ENCODE assay signal across 23 mouse cellular contexts in the genomic region with DNA sequence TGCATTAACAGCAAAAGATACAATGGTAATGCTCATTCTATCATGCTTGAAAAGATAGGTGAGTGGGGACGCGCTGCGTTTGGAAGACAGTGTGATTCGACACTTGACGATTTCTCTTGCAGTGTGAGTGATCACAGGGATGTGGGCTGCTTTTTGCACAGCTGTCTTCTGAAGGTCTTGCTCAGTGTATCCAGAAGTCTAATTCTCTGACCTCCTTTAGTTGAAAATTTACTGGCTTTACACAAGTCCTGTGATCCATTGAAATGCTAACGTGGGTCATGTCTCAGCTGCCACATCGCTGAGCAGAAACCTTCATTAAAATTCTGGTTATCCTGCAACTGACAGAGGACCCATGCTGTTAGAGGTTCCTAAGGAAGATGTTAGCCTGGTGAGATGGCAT.
DNase-seq lines count a peak whose midpoint lies in the region; ATAC-seq lines count a peak whose summit lies in the region.
"Had no signal": no experiment of that assay in that cellular context is flagged by ENCODE, and none has a peak within 500 bp of the region (broad histone marks: within the 10 kb centered on the region; RNA-seq: fewer than 3 reads in every experiment).

No protein-coding gene starts in this region.

- peak overlapping the region; percentile 19; the same call in 1 of the 2 replicates for H3K27ac ChIP-seq in hindbrain, embryonic 12.5 days
- H3K27ac ChIP-seq in hindbrain, embryonic 16.5 days (ENCODE audit: low read depth, low read length) = no peak overlapping the region
- no peak overlapping the region for H3K27ac ChIP-seq in midbrain, embryonic 11.5 days (ENCODE audit: low read depth, low read length)
- H3K27ac ChIP-seq in midbrain, embryonic 14.5 days (replicated peaks; ENCODE audit: low read depth, low read length) = no peak overlapping the region
- no peak overlapping the region for H3K27ac ChIP-seq in kidney, embryonic 16.5 days (ENCODE audit: low read length)
- H3K27ac ChIP-seq: embryonic facial prominence, embryonic 13.5 days; heart, adult 2 months; hindbrain, postnatal 0 days; limb, embryonic 15.5 days; liver, embryonic 14.5 days had no signal

- peaks cover 72% of the 10 kb centered on the region for H3K4me1 ChIP-seq in hindbrain, embryonic 12.5 days
- peaks cover 39% of the 10 kb centered on the region for H3K4me1 ChIP-seq in hindbrain, embryonic 16.5 days (ENCODE audit: control insufficient read depth, insufficient read depth, low read depth, low read length)
- peaks cover 64% of the 10 kb centered on the region for H3K4me1 ChIP-seq in midbrain, embryonic 11.5 days (ENCODE audit: control insufficient read depth, insufficient read depth, low read length)
- H3K4me1 ChIP-seq in midbrain, embryonic 14.5 days (ENCODE audit: control insufficient read depth, insufficient read depth, low read length) = peaks cover 52% of the 10 kb centered on the region
- H3K4me1 ChIP-seq in kidney, embryonic 16.5 days (ENCODE audit: insufficient read depth, low read length) = peaks cover 51% of the 10 kb centered on the region

- ATAC-seq in hindbrain, embryonic 12.5 days (ENCODE audit: low FRiP score) = no peak
- ATAC-seq in hindbrain, embryonic 16.5 days = no peak
- no peak for ATAC-seq in midbrain, embryonic 11.5 days (ENCODE audit: low FRiP score)
- ATAC-seq in midbrain, embryonic 14.5 days (ENCODE audit: low FRiP score, low TSS enrichment) = no peak
- ATAC-seq in kidney, embryonic 16.5 days (ENCODE audit: low FRiP score, low TSS enrichment) = peak; percentile 60; the same call in 1 of the 2 replicates
- ATAC-seq: hindbrain, postnatal 0 days; intestine, embryonic 16.5 days had no signal

- no peak overlapping the region for H3K4me3 ChIP-seq in hindbrain, embryonic 12.5 days
- H3K4me3 ChIP-seq in hindbrain, embryonic 16.5 days (ENCODE audit: low read length) = no peak overlapping the region
- H3K4me3 ChIP-seq in midbrain, embryonic 11.5 days (ENCODE audit: low read depth, low read length) = no peak overlapping the region
- no peak overlapping the region for H3K4me3 ChIP-seq in midbrain, embryonic 14.5 days (replicated peaks; ENCODE audit: low read depth, low read length)
- no peak overlapping the region for H3K4me3 ChIP-seq in kidney, embryonic 16.5 days (ENCODE audit: low read length)
- H3K4me3 ChIP-seq: embryonic facial prominence, embryonic 13.5 days; erythroblast, embryonic 14.5 days; heart, adult 2 months; heart, embryonic 13.5 days; limb, embryonic 15.5 days had no signal

- H3K4me2 ChIP-seq in hindbrain, embryonic 12.5 days (replicated peaks) = 0 out of 2 replicates have a peak overlapping the region, but pooled peaks have one; percentile 0
- no peak overlapping the region for H3K4me2 ChIP-seq in hindbrain, embryonic 16.5 days (ENCODE audit: low read length)
- peak overlapping the region; percentile 19; the same call in 1 of the 2 replicates for H3K4me2 ChIP-seq in midbrain, embryonic 11.5 days
- H3K4me2 ChIP-seq in midbrain, embryonic 14.5 days (ENCODE audit: low read length) = no peak overlapping the region
- H3K4me2 ChIP-seq in kidney, embryonic 16.5 days (replicated peaks; ENCODE audit: low read depth, low read length) = no peak overlapping the region; the same call in 1 of the 2 replicates
- H3K4me2 ChIP-seq: embryonic facial prominence, embryonic 13.5 days; limb, embryonic 15.5 days; lung, embryonic 14.5 days had no signal

- no peaks in the 10 kb centered on the region for H3K36me3 ChIP-seq in hindbrain, embryonic 12.5 days
- no peaks in the 10 kb centered on the region for H3K36me3 ChIP-seq in hindbrain, embryonic 16.5 days (ENCODE audit: control insufficient read depth, insufficient read depth, low read length)
- no peaks in the 10 kb centered on the region for H3K36me3 ChIP-seq in midbrain, embryonic 11.5 days (ENCODE audit: control insufficient read depth, insufficient read depth, low read length)
- 0 out of 2 replicates have a peak, but pooled peaks cover 3% of the 10 kb centered on the region for H3K36me3 ChIP-seq in midbrain, embryonic 14.5 days (ENCODE audit: control insufficient read depth, insufficient read depth, low read length)
- H3K36me3 ChIP-seq in kidney, embryonic 16.5 days (ENCODE audit: insufficient read depth, low read length) = no peaks in the 10 kb centered on the region

- no peaks in the 10 kb centered on the region for H3K9me3 ChIP-seq in hindbrain, embryonic 12.5 days (replicated peaks)
- H3K9me3 ChIP-seq in hindbrain, embryonic 16.5 days (ENCODE audit: control insufficient read depth, low read length) = no peaks in the 10 kb centered on the region
- H3K9me3 ChIP-seq in midbrain, embryonic 11.5 days (ENCODE audit: control insufficient read depth, low read length) = no peaks in the 10 kb centered on the region
- no peaks in the 10 kb centered on the region for H3K9me3 ChIP-seq in midbrain, embryonic 14.5 days (ENCODE audit: control insufficient read depth, low read length)
- H3K9me3 ChIP-seq in kidney, embryonic 16.5 days (ENCODE audit: low read length) = no peaks in the 10 kb centered on the region
- H3K9me3 ChIP-seq: embryonic facial prominence, embryonic 13.5 days; heart, embryonic 13.5 days; limb, embryonic 15.5 days had no signal

- WGBS in hindbrain, embryonic 12.5 days = 17% methylated on average over 7 of the region's 7 CpGs
- WGBS in hindbrain, embryonic 16.5 days = 14% methylated on average over 7 of the region's 7 CpGs
- WGBS in midbrain, embryonic 11.5 days = 14% methylated on average over 7 of the region's 7 CpGs
- 7% methylated on average over 7 of the region's 7 CpGs for WGBS in midbrain, embryonic 14.5 days
- WGBS in kidney, embryonic 16.5 days = 39% methylated on average over 7 of the region's 7 CpGs

- no peaks in the 10 kb centered on the region for H3K27me3 ChIP-seq in hindbrain, embryonic 12.5 days
- H3K27me3 ChIP-seq in hindbrain, embryonic 16.5 days (replicated peaks; ENCODE audit: control insufficient read depth, insufficient read depth, low read length) = no peaks in the 10 kb centered on the region
- H3K27me3 ChIP-seq in midbrain, embryonic 11.5 days (ENCODE audit: control insufficient read depth, insufficient read depth, low read length) = no peaks in the 10 kb centered on the region
- H3K27me3 ChIP-seq in midbrain, embryonic 14.5 days (ENCODE audit: control insufficient read depth, insufficient read depth, low read length) = no peaks in the 10 kb centered on the region; the same call in 1 of the 2 replicates
- no peaks in the 10 kb centered on the region for H3K27me3 ChIP-seq in kidney, embryonic 16.5 days (ENCODE audit: insufficient read depth, low read length)
- H3K27me3 ChIP-seq: embryonic facial prominence, embryonic 13.5 days; heart, embryonic 13.5 days; limb, embryonic 15.5 days had no signal

- DNase-seq in midbrain, embryonic 11.5 days (ENCODE audit: low spot score, missing footprints) = peak; percentile 91
- DNase-seq in midbrain, embryonic 14.5 days = no peak
- peak; percentile 27 for DNase-seq in mesoderm, embryonic 11.5 days (ENCODE audit: low read depth, low spot score)
- DNase-seq in gastrocnemius, adult 8-10 months (ENCODE audit: low spot score in 2 of 2) = no peak
- DNase-seq: adrenal gland, adult 2 months; cerebellum, adult 2 months; cerebellum, postnatal 36 days; embryo, embryonic 11 days; gastrocnemius, postnatal 36 days; heart, adult 2 months; heart, postnatal 14 days; left cerebral cortex, postnatal 4 days; lung, embryonic 14.5 days had no signal

- no peak overlapping the region for H3K9ac ChIP-seq in hindbrain, embryonic 12.5 days
- H3K9ac ChIP-seq in hindbrain, embryonic 16.5 days (ENCODE audit: low read depth, low read length) = no peak overlapping the region
- no peak overlapping the region for H3K9ac ChIP-seq in midbrain, embryonic 11.5 days (ENCODE audit: low read length)
- no peak overlapping the region for H3K9ac ChIP-seq in midbrain, embryonic 14.5 days (replicated peaks; ENCODE audit: low read length)
- no peak overlapping the region for H3K9ac ChIP-seq in kidney, embryonic 16.5 days (replicated peaks; ENCODE audit: low read length)
- H3K9ac ChIP-seq: embryonic facial prominence, embryonic 13.5 days; heart, embryonic 13.5 days; limb, embryonic 15.5 days; liver, embryonic 14.5 days; lung, embryonic 14.5 days had no signal

Comparison
In these comparisons a context has a peak if more than half of its experiments do, and no peak if none do; other contexts are left out.
1. H3K4me2 ChIP-seq: peak in hindbrain, embryonic 12.5 days (single experiment) and midbrain, embryonic 11.5 days (single experiment); none in hindbrain, embryonic 16.5 days (single experiment), midbrain, embryonic 14.5 days (single experiment) and kidney, embryonic 16.5 days (single experiment).
2. DNase-seq: peak in midbrain, embryonic 11.5 days (single experiment) and mesoderm, embryonic 11.5 days (single experiment); none in midbrain, embryonic 14.5 days (single experiment) and gastrocnemius, adult 8-10 months (0 of 2).